Mouse (Mus musculus): ENCODE measurements around the gene Lmntd2.
A peak's percentile ranks its signal among the peaks of the same experiment; 100 is the strongest.

The Lmntd2 gene

DNA sequence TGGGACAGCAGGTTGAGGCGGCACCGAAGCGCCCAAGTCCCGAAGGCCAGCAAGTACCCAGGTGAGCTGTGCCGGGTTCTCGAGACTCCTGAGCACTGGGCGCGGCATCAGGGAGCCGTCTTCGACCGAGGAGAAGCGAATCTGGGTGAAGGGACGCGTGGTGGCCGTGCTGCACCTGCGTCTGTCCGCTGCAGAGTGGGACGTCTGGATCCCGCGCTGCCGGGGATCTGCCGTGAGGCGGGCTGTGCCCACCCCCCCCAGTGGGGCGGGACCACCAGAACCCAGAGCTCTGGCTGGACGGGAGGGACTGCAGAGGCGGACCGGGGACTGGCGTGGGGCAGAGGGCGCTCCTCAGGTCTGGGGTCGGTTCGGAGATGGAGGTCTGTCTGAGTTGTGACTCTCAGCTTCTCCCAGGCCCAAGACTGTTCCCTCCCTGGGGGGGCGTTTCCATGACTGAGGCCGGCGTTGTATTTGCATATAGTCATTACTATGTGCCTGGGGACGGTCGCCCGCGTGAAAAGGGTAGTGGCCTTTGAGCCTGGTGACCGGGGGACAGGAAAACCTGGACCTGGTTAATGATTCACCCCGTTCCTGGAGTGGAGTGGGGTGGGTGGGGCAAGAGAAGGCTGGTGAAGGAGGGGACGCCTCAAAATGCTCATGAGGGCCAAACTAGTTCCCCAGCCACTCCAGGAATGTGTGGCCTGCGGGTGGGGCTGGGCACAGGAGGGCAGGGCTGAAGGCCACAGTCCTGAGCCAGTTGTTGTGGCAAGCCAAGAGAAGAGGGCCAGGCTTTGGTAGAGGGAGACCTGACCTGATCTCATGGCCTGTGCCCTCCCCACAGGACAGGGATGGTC lies 2.2 kb upstream of the Lmntd2 start:
- no peak for DNase-seq (ENCODE audit: low read depth, low spot score)

GRCm38 (mm10) chr7:141215101-141215879 lies 1.4 kb upstream of the Lmntd2 start, which contains the start of gene Rassf7:
Rassf7 (plus strand) TSS chr7:141215860.
- DNase-seq (ENCODE audit: low read depth, low spot score): peak; percentile 88

- no peak for DNase-seq (ENCODE audit: low read depth, low spot score)
These were observed 430 bp upstream of the Lmntd2 start for GRCm38 (mm10) chr7:141214310-141214709.

DNA sequence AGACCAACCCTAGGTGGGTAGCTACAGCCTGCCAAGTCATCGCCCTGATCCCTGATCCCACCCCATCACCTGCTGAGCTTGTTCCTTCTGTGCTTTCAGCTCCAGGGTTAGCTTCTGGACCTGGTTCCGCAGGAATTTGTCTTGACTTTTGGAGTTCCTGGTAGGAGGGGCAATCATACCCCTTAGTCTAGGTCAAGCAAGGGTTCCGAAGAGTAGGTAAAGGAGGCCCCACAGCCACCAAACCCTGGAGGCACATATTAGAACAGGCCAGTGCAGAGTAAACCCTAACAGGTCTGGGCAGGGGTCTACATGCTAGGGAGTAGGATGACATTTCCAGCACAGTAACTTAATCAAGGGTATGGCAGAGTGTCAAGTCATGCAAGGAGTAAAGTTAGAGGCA lies 747 bp downstream of the Lmntd2 start:
- DNase-seq (ENCODE audit: low read depth, low spot score): no peak

DNA sequence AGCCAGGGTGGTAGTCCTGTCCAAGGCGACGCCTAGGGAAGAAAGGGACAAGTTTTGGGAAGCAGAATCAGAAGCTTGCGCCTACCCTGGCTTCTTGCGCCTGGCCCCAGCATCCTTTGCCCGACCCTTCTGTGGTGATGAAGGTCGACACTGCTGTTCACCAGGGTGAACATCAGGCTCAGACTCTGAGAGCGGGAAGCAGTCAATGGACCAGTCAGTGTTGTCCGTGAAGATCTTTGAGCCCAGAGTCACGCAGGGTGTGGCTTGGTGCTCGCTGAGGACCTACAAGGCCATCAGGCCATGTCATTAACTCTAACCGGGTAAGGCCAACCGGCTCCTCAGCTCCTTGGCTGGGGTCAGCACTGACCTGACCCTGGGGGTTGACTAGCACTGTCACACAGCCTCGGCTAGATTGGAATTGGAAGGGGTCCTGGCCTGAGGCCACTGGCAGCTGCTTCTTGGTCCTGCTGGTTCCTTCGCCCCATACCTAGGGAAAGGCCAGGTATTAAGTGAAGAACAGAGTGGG lies 3.2 kb downstream of the Lmntd2 start:
- DNase-seq (ENCODE audit: low read depth, low spot score): no peak

GRCm38 (mm10) chr7:141210137-141210536 lies 3.7 kb downstream of the Lmntd2 start:
- no peak for DNase-seq (ENCODE audit: low read depth, low spot score)

GRCm38 (mm10) chr7:141209526-141209925 lies 4.4 kb downstream of the Lmntd2 start:
- no peak for DNase-seq (ENCODE audit: low read depth, low spot score)

- DNase-seq (ENCODE audit: low read depth, low spot score): no peak
These were observed 7.5 kb downstream of the Lmntd2 start for GRCm38 (mm10) chr7:141206182-141206937.

GRCm38 (mm10) chr7:141205504-141205903 lies 8.4 kb downstream of the Lmntd2 start:
- no peak for DNase-seq (ENCODE audit: low read depth, low spot score)

DNA sequence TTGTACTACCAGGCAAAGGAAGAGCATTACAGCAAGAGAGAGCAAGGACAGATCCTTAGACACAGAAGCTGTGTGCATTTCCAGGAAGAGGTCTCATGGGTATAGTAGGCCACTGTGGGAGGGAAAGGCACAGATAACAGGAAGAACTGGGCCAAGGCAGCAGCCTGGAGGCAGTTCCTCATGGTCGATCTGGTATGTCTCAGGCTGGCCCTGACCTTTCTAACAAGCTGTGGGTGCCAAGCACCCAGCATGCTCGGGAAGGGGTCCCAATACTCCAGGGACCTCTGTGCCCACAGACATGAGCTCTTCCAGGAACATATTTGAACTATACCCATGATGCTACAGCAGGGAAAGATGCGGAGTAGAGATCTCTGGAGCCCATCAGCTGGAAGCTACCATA lies 9.3 kb downstream of the Lmntd2 start:
- no peak for DNase-seq (ENCODE audit: low read depth, low spot score)

GRCm38 (mm10) chr7:141198121-141198520 lies 15.8 kb downstream of the Lmntd2 start:
- no peak for DNase-seq (ENCODE audit: low read depth, low spot score)

DNA sequence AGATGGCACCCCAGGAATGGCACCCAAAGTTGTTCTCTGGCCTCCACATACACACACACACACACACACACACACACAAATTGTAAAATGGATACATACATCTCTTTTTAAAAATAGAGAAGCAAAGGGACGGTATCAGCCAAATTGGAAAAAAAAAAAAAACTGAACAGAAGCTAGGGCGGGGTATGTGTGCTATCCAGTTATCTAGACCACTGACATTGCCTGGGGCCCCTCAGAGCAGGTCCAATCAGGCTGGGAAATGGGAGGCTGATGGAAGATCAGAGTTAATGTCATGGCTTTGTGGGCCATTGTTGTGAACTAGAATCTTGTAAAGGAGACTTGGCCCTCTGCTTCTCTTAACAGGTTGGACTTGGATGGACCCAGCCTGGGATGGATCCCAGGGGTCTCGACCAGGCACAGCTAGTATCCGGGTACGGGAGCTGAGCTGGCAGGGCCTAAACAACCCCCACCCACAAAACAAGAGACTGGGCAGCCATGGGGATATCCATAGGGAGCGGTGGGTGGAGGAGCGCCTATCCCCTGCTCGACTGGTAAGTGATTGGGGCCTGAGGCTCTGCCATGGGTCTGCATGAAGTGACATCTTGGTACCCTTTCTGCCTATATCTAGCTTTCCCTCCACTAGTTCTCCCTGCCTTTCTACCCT lies 17.1 kb downstream of the Lmntd2 start:
- no peak for DNase-seq (ENCODE audit: low read depth, low spot score)

GRCm38 (mm10) chr7:141195754-141196153 lies 18.1 kb downstream of the Lmntd2 start:
- DNase-seq (ENCODE audit: low read depth, low spot score): no peak

DNA sequence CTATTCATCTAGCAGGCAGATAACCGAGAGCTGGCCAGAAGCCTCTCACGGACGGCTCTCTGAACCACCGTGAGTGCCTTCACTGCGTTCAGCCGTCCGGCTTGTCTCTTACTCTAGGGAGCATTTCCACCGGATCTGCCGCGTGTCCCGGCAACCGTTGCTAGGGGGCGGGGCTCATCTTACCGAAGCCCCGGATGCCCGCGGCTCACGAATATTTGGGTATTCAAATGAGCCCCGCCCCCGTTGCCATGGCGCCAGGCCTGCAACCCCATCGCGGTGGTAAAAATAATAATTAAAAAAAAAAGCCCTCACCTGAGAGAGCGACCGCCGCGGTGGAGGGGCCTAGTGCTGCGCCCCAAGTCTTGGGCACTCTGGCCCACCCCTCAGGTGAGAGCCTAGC lies 19.1 kb downstream of the Lmntd2 start:
- DNase-seq (ENCODE audit: low read depth, low spot score): peak; percentile 70

- DNase-seq (ENCODE audit: low read depth, low spot score): no peak
These were observed 19.5 kb downstream of the Lmntd2 start for GRCm38 (mm10) chr7:141194409-141194808.

DNA sequence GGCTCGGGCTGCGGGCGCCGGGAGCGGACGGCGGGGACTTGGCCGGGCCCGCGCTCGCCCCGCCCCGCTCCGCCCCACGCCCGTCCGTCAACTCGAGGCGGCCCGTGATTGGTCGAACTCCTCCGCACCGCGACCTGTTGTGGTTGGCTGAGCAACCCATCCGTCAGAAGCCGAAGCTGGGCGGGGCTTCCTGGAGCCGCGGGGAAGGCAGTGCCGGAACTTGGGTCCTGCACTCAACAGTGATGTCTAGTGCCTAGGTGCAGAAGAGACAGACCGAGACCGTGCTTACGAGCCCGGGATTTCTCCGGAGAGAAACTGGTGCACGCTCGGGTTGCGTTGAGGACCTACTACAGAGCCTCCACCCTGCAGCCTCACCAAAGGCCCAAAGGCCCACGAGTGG lies 19.9 kb downstream of the Lmntd2 start, which contains the start of the genes Hras and Lrrc56:
Gene Hras (minus strand): TSS at position 58 of the 400 bp plus-strand sequence.
Gene Lrrc56 (plus strand): TSS at position 210 of the 400 bp plus-strand sequence.
- peak; percentile 94 for DNase-seq (ENCODE audit: low read depth, low spot score)

DNA sequence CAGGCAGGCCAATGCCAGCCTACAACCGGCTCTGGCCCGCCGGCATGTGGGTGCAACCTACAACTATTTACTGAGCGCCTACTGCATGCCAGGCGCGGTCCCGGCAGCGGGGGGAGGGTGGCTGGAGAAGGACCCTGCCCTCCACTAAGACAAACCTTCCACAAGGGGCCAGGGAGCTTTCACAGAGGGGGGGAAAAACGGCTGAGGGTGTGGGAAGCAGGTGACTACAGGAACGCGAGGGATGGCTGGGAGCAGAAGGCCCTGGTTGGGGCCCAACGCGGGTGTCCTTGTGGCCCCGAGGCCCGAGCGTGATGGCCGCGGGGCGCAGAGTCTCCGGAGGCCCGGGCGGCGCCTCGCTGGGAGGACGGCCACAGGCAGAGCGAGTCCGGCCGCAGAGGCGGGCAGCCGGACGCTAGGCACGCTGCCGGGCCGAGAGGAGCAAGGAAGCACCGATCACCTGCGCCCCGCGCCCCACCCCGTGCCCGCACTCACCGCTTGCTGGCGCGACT lies 20.5 kb downstream of the Lmntd2 start:
- no peak for DNase-seq (ENCODE audit: low read depth, low spot score)

GRCm38 (mm10) chr7:141192776-141193347 lies 21.0 kb downstream of the Lmntd2 start:
- no peak for DNase-seq (ENCODE audit: low read depth, low spot score)

DNA sequence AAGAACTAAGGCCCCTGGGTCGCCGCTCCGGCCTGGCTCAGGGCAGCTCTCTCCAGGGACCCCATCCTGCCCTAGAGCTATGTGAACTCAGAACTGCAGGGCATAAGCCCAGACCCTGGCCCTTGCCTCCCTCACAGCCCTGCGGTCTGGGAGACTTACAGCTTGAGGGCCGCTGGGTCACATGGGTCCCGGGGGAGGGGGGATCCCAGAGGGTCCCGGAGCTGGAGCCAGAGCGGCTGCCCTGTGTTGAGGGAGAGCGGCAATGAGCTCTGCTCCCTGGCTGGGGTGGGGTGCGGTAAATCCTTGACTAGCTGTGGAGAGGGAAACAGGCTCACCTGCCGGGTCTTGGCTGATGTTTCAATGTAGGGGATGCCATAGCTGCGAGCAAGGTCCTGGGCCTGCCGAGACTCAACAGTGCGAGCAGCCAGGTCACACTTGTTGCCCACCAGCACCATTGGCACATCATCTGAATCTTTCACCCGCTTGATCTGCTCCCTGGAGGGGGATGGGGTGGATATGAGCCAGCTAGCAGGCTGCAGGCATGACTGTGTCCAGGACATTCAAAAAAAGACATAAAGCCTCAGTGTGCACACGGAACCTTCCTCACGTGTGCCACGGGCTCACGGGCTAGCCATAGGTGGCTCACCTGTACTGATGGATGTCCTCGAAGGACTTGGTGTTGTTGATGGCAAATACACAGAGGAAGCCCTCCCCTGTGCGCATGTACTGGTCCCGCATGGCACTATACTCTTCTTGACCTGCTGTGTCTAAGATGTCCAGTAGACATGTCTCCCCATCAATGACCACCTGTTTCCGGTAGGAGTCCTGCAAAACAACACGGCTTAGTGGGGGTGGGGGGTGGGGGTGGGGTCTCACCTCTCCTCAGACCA lies 21.8 kb downstream of the Lmntd2 start:
- no peak for DNase-seq (ENCODE audit: low read depth, low spot score)

All from retina, postnatal 7 days (tissue).